Mouse (Mus musculus) ES-E14 (cell line): Measurements from ENCODE around the gene Alkbh4. TPM values are rescaled to one million over a fixed set of nuclear protein-coding genes. Genes with fewer than 3 reads are reported as not detected.

ENCODE experiments used
- DNase-seq: peaks from one replicate; pipeline ENCODE4 v3.0.0-alpha.2; 2013; ENCODE audit warnings: low read depth, low spot score
- H3K27ac ChIP-seq: 2 replicates; pipeline ENCODE4 v1.5.1; 2012; ENCODE audit warnings: low read depth, mild to moderate bottlenecking, low read length, moderate library complexity, mixed read lengths; ENCODE audit not compliant: poor library complexity, insufficient read depth, severe bottlenecking
- H3K36me3 ChIP-seq: 2 replicates; pipeline ENCODE4 v1.6.1; 2012; ENCODE audit warnings: mild to moderate bottlenecking, low read length, moderate library complexity, mixed read lengths; ENCODE audit not compliant: control insufficient read depth, poor library complexity, insufficient read depth, severe bottlenecking
- H3K4me1 ChIP-seq, 2 experiments: fragments of 150-350 bp in 1 of 2; sonication (generic) in 1 of 2; 2 replicates each; pipeline ENCODE4 v1.6.1; 2012; ENCODE audit warnings: low read length in 2 of 2, mild to moderate bottlenecking in 1 of 2, mixed read lengths in 1 of 2; ENCODE audit not compliant: control insufficient read depth in 2 of 2, insufficient read depth in 2 of 2, poor library complexity in 1 of 2
- H3K4me3 ChIP-seq, 2 experiments: fragments of 150-350 bp in 1 of 2; sonication (generic) in 1 of 2; 2 replicates each; pipeline ENCODE4 v1.5.1; 2012; ENCODE audit warnings: low read length in 2 of 2, low read depth in 1 of 2, mild to moderate bottlenecking in 1 of 2, mixed read lengths in 1 of 2; ENCODE audit not compliant: insufficient read depth in 1 of 2, poor library complexity in 1 of 2, severe bottlenecking in 1 of 2
- H3K9ac ChIP-seq: 2 replicates; pipeline ENCODE4 v1.6.1; 2012; ENCODE audit warnings: low read depth, mild to moderate bottlenecking, low read length, mixed read lengths; ENCODE audit not compliant: poor library complexity, insufficient read depth, severe bottlenecking
- H3K9me3 ChIP-seq: fragments of 150-350 bp; sonication (generic); 2 replicates; pipeline ENCODE4 v1.6.1; 2012; ENCODE audit warnings: low read depth, mild to moderate bottlenecking, low read length; ENCODE audit not compliant: control insufficient read depth, insufficient read depth
- CHD2 ChIP-seq: IDR thresholded peaks from 2 replicates; pipeline ENCODE4 v1.6.1; 2014; ENCODE audit warnings: mild to moderate bottlenecking, low read depth, low read length, inconsistent platforms
- HCFC1 ChIP-seq: IDR thresholded peaks from 2 replicates; pipeline ENCODE4 v1.6.1; 2012; ENCODE audit warnings: low read length, inconsistent platforms, borderline replicate concordance; ENCODE audit not compliant: insufficient read depth
- MAFK ChIP-seq: IDR thresholded peaks from 2 replicates; pipeline ENCODE4 v1.6.1; 2014; ENCODE audit warnings: mild to moderate bottlenecking, low read depth, low read length, inconsistent platforms; ENCODE audit not compliant: insufficient read depth
- ZC3H11A ChIP-seq: IDR thresholded peaks from 2 replicates; pipeline ENCODE4 v1.6.1; 2012; ENCODE audit warnings: low read depth, mild to moderate bottlenecking, inconsistent platforms, low read length, borderline replicate concordance
- ZNF384 ChIP-seq: IDR thresholded peaks from 2 replicates; pipeline ENCODE4 v1.6.1; 2012; ENCODE audit warnings: low read depth, low read length, inconsistent platforms
- in situ Hi-C, 2 experiments: fragments of 600-800 bp; cut with MboI; formaldehyde crosslinking; loops; one replicate each; pipeline ENCODE4 v1.15.1; 2025; ENCODE audit warnings: low sequenced_read_pairs in 2 of 2, inconsistent platforms in 1 of 2; ENCODE audit not compliant: unreplicated experiment in 2 of 2
- total RNA-seq: library from RNA; depleted of rRNA; stranded (reverse); fragments of 300-350 nt; gene quantifications from 2 replicates; pipeline ENCODE4 v1.2.3, GENCODE M21; 2012

The Alkbh4 gene
- total RNA-seq, 1 experiment = 13.3 TPM

GRCm38 (mm10) chr5:136163807-136164474, 28.0 kb downstream of the Alkbh4 start:
- Histone ChIP-seq H3K27ac (no peak overlapping the region), H3K4me3 (no peak overlapping the region), H3K4me1 (no peaks in the 10 kb centered on the region), H3K9ac (no peak overlapping the region), H3K36me3 (peaks cover 2% of the 10 kb centered on the region; the same call in 1 of the 2 replicates), H3K9me3 (no peaks in the 10 kb centered on the region)
- in situ Hi-C loops = no loop called here
- no peak for DNase-seq
- TF ChIP-seq ZC3H11A (no peak), HCFC1 (no peak), MAFK (no peak), CHD2 (no peak), ZNF384 (no peak)

GRCm38 (mm10) chr5:136165246-136165645, 29.3 kb downstream of the Alkbh4 start:
- in situ Hi-C loops = no loop called here

GRCm38 (mm10) chr5:136167296-136167695, 31.4 kb downstream of the Alkbh4 start:
- TF ChIP-seq ZC3H11A (no peak), MAFK (no peak), HCFC1 (no peak), ZNF384 (no peak), CHD2 (no peak)
- no peak overlapping the region for H3K4me3 ChIP-seq
- no peaks in the 10 kb centered on the region for H3K9me3 ChIP-seq
- no peaks in the 10 kb centered on the region for H3K36me3 ChIP-seq
- peaks cover 0 to 3% of the 10 kb centered on the region in 2 experiments; a peak in 1 of 4 replicates for H3K4me1 ChIP-seq
- H3K9ac ChIP-seq = no peak overlapping the region
- H3K27ac ChIP-seq = no peak overlapping the region
- in situ Hi-C loops = no loop called here
- DNase-seq = no peak

More at GRCm38 (mm10) chr5:136165246-136165645, 29.3 kb downstream of the Alkbh4 start:
- Histone ChIP-seq H3K27ac (no peak overlapping the region), H3K9ac (no peak overlapping the region), H3K36me3 (peaks cover 2% of the 10 kb centered on the region; the same call in 1 of the 2 replicates), H3K4me1 (no peaks in the 10 kb centered on the region), H3K9me3 (no peaks in the 10 kb centered on the region), H3K4me3 (no peak overlapping the region)
- TF ChIP-seq CHD2 (no peak), ZNF384 (no peak), HCFC1 (no peak), ZC3H11A (no peak), MAFK (no peak)
- no peak for DNase-seq

- no peak overlapping the region for H3K9ac ChIP-seq
- H3K9me3 ChIP-seq = no peaks in the 10 kb centered on the region
- no peak for DNase-seq
- no peak overlapping the region for H3K27ac ChIP-seq
- no peak overlapping the region for H3K4me3 ChIP-seq
- no peaks in the 10 kb centered on the region for H3K36me3 ChIP-seq
- peaks cover 0 to 3% of the 10 kb centered on the region in 2 experiments; a peak in 1 of 4 replicates for H3K4me1 ChIP-seq
- in situ Hi-C loops = no loop called here
- TF ChIP-seq ZNF384 = no peak
- TF ChIP-seq MAFK = no peak
- no peak for TF ChIP-seq ZC3H11A
- no peak for TF ChIP-seq CHD2
- TF ChIP-seq HCFC1 = no peak
Observed at GRCm38 (mm10) chr5:136168071-136168470, 32.1 kb downstream of the Alkbh4 start.
